In the genomic region with DNA sequence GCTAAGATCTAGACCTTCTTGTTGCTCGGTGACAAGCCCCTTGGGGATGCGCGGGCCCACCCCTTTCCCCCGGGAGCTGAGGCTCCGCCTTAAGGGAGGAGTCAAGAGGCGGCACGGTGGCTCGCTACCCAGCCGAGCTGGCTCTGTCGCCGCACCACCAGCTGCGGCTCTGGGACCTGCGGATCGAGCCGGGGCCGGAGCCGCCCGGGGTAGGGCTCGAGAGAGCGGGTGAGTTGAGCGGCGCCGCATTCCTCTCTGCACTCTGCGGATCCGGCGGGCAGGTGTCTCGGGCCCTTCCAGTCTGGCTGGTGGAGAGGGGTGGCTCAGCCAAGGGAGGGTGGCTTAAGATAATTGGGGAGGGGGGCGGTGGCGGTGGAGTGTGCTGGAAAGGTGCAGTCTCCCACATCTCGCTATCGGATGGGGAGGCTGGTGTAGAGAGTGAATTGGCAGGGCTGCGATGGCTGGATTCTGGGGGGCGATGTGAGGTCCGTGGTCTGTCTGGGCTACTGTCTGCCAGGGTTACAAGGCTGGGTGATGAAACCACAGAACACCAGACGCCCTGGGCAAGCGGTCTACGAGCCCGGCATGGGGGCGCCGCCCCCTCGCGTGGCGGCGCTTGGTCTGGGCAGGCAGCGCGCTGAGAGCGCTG, we compare ENCODE assay signal across 8 mouse cellular contexts. TPM values are rescaled to one million over a fixed set of nuclear protein-coding genes. Genes with fewer than 3 reads are reported as not detected.
DNase-seq lines count a peak whose midpoint lies in the region; ATAC-seq lines count a peak whose summit lies in the region.

No protein-coding gene starts in this region.

- H3K27ac ChIP-seq in forebrain, embryonic 10.5 days = peak overlapping the region; percentile 76
- H3K27ac ChIP-seq in liver, embryonic 16.5 days (ENCODE audit: low read length) = no peak overlapping the region
- H3K27ac ChIP-seq in neural tube, embryonic 12.5 days = peak overlapping the region; percentile 37; the same call in 1 of the 2 replicates

- under 1% methylated on average over 47 of the region's 47 CpGs for WGBS in forebrain, embryonic 10.5 days
- WGBS in liver, embryonic 16.5 days (ENCODE audit: insufficient replicate concordance) = under 1% methylated on average over 47 of the region's 47 CpGs
- under 1% methylated on average over 47 of the region's 47 CpGs for WGBS in neural tube, embryonic 12.5 days

- H3K36me3 ChIP-seq in forebrain, embryonic 10.5 days (replicated peaks) = no peaks in the 10 kb centered on the region
- no peaks in the 10 kb centered on the region for H3K36me3 ChIP-seq in liver, embryonic 16.5 days (ENCODE audit: control insufficient read depth, insufficient read depth)
- no peaks in the 10 kb centered on the region for H3K36me3 ChIP-seq in neural tube, embryonic 12.5 days

- H3K9ac ChIP-seq in liver, embryonic 16.5 days (ENCODE audit: low read depth, low read length) = no peak overlapping the region; the same call in 1 of the 2 replicates
- peak overlapping the region; percentile 66 for H3K9ac ChIP-seq in neural tube, embryonic 12.5 days

- peak; percentile 41; the same call in 1 of the 2 replicates for ATAC-seq in liver, embryonic 16.5 days (ENCODE audit: low read depth)
- ATAC-seq in neural tube, embryonic 12.5 days (ENCODE audit: low FRiP score, low read depth) = peak; percentile 78

- intact Hi-C loops in heart, postnatal 14 days (cut with DNase I) = loop anchor here (5.0 kb wide), 2 partner anchors 35 to 75 kb away; no protein-coding TSS in a partner anchor

- H3K27me3 ChIP-seq in forebrain, embryonic 10.5 days (ENCODE audit: poor library complexity, severe bottlenecking) = peaks cover 70% of the 10 kb centered on the region
- H3K27me3 ChIP-seq in liver, embryonic 16.5 days (ENCODE audit: control insufficient read depth, insufficient read depth, low read depth, low read length) = peaks cover 50% of the 10 kb centered on the region
- peaks cover 39% of the 10 kb centered on the region for H3K27me3 ChIP-seq in neural tube, embryonic 12.5 days (replicated peaks)

- H3K9me3 ChIP-seq in forebrain, embryonic 10.5 days = no peaks in the 10 kb centered on the region; the same call in 1 of the 2 replicates
- H3K9me3 ChIP-seq in liver, embryonic 16.5 days (replicated peaks; ENCODE audit: control insufficient read depth, low read length) = no peaks in the 10 kb centered on the region
- H3K9me3 ChIP-seq in neural tube, embryonic 12.5 days = no peaks in the 10 kb centered on the region

- H3K4me1 ChIP-seq in forebrain, embryonic 10.5 days = peaks cover 63% of the 10 kb centered on the region
- H3K4me1 ChIP-seq in liver, embryonic 16.5 days (ENCODE audit: control insufficient read depth, low read depth, low read length) = no peaks in the 10 kb centered on the region; the same call in 1 of the 2 replicates
- peaks cover 19% of the 10 kb centered on the region for H3K4me1 ChIP-seq in neural tube, embryonic 12.5 days

- peak overlapping the region; percentile 70 for H3K4me3 ChIP-seq in forebrain, embryonic 10.5 days
- peak overlapping the region; percentile 41 for H3K4me3 ChIP-seq in liver, embryonic 16.5 days (ENCODE audit: low read depth, low read length)
- peak overlapping the region; percentile 51 for H3K4me3 ChIP-seq in neural tube, embryonic 12.5 days

- peak; percentile 72 for DNase-seq in layer of hippocampus, adult 11-12 months (ENCODE audit: low spot score)
- no peak for DNase-seq in layer of hippocampus, adult 9-10 months (ENCODE audit: low spot score)
- peak; percentile 58 for DNase-seq in forebrain, embryonic 10.5 days (ENCODE audit: extremely low spot score, low spot score)
- peak; percentile 62 to 67 for DNase-seq in heart, postnatal 14 days
- peak; percentile 75 to 83 for DNase-seq in kidney, postnatal 36 days
- peak; percentile 72 for DNase-seq in testis, postnatal 10 days (ENCODE audit: low spot score)

- peak overlapping the region; percentile 48 for H3K4me2 ChIP-seq in liver, embryonic 16.5 days (ENCODE audit: low read depth, low read length)
- H3K4me2 ChIP-seq in neural tube, embryonic 12.5 days (replicated peaks) = peak overlapping the region; percentile 100

RNA-seq across cellular contexts. Expression of gene Ppp1r16b, which starts 1.9 kb away (rescaled TPM):
- polyA plus RNA-seq in forebrain, embryonic 10.5 days (2016; fragmentation: Nextera tagmentation; extraction: Ambion mirVana) = 2.2 and 2.3 TPM in 2 replicates
- 10 to 100 TPM; 17.0 to 20.2 TPM for total RNA-seq in heart, postnatal 14 days (2021)
- polyA plus RNA-seq in liver, embryonic 16.5 days (2015; fragmentation: Nextera tagmentation; extraction: Ambion mirVana) = 1.6 TPM in 2 replicates
- polyA plus RNA-seq in neural tube, embryonic 12.5 days (2016; fragmentation: Nextera tagmentation; extraction: Ambion mirVana) = 4.2 and 4.5 TPM in 2 replicates

RNA-seq across cellular contexts. Expression of gene Actr5, which starts 42.5 kb away (rescaled TPM):
- 14.1 and 17.0 TPM in 2 replicates for polyA plus RNA-seq in forebrain, embryonic 10.5 days (2016; fragmentation: Nextera tagmentation; extraction: Ambion mirVana)
- total RNA-seq in heart, postnatal 14 days (2021) = 1 to 10 TPM; 6.9 to 8.9 TPM
- polyA plus RNA-seq in liver, embryonic 16.5 days (2015; fragmentation: Nextera tagmentation; extraction: Ambion mirVana) = 1.8 and 2.3 TPM in 2 replicates
- polyA plus RNA-seq in neural tube, embryonic 12.5 days (2016; fragmentation: Nextera tagmentation; extraction: Ambion mirVana) = 20.3 and 20.5 TPM in 2 replicates

RNA-seq across cellular contexts. Expression of gene Slc32a1, which starts 56.6 kb away (rescaled TPM):
- polyA plus RNA-seq in forebrain, embryonic 10.5 days (2016; fragmentation: Nextera tagmentation; extraction: Ambion mirVana) = 0.14 and 0.47 TPM in 2 replicates
- total RNA-seq in heart, postnatal 14 days (2021) = not detected
- polyA plus RNA-seq in liver, embryonic 16.5 days (2015; fragmentation: Nextera tagmentation; extraction: Ambion mirVana) = not detected in 2 replicates
- 3.5 and 4.4 TPM in 2 replicates for polyA plus RNA-seq in neural tube, embryonic 12.5 days (2016; fragmentation: Nextera tagmentation; extraction: Ambion mirVana)
